Mouse (Mus musculus): ENCODE data around the gene Spag6. TPM values are rescaled to one million over a fixed set of nuclear protein-coding genes. Genes with fewer than 3 reads are reported as not detected.

The Spag6 gene
- total RNA-seq, 2 experiments from 2014 or later: 0.56 to 0.57 TPM

GRCm38 (mm10) chr2:18688286-18688685, 5.5 kb upstream of the Spag6 start:
- no peak for DNase-seq

- DNase-seq: peak; percentile 84
Measured at GRCm38 (mm10) chr2:18688708-18689063, 5.1 kb upstream of the Spag6 start.

- DNase-seq: peak; percentile 46
Measured at GRCm38 (mm10) chr2:18689064-18689921, 4.5 kb upstream of the Spag6 start.

- DNase-seq: peak; percentile 33
Measured at GRCm38 (mm10) chr2:18690055-18690691, 3.7 kb upstream of the Spag6 start.

- DNase-seq: no peak
Measured at GRCm38 (mm10) chr2:18690756-18691155, 3.1 kb upstream of the Spag6 start.

GRCm38 (mm10) chr2:18692031-18692430, 1.8 kb upstream of the Spag6 start:
- DNase-seq: no peak

GRCm38 (mm10) chr2:18692548-18692947, 1.3 kb upstream of the Spag6 start:
- DNase-seq: no peak

- DNase-seq: no peak
Measured at GRCm38 (mm10) chr2:18693491-18693870, 351 bp upstream of the Spag6 start.

- DNase-seq: no peak
Measured at GRCm38 (mm10) chr2:18694611-18694950, 749 bp downstream of the Spag6 start.

GRCm38 (mm10) chr2:18695163-18695562, 1.3 kb downstream of the Spag6 start:
- DNase-seq: no peak

GRCm38 (mm10) chr2:18695629-18696150, 1.9 kb downstream of the Spag6 start:
- no peak for DNase-seq

- no peak for DNase-seq
Measured at GRCm38 (mm10) chr2:18697591-18698244, 3.9 kb downstream of the Spag6 start.

- DNase-seq: peak; percentile 20
Measured at GRCm38 (mm10) chr2:18698663-18699385, 5.0 kb downstream of the Spag6 start.

GRCm38 (mm10) chr2:18699401-18699990, 5.7 kb downstream of the Spag6 start:
- DNase-seq: no peak

GRCm38 (mm10) chr2:18710356-18710755, 16.5 kb downstream of the Spag6 start:
- DNase-seq: no peak

- DNase-seq: no peak
Measured at GRCm38 (mm10) chr2:18713071-18713470, 19.2 kb downstream of the Spag6 start.

- DNase-seq: no peak
Measured at GRCm38 (mm10) chr2:18714337-18714736, 20.5 kb downstream of the Spag6 start.

GRCm38 (mm10) chr2:18718521-18718920, 24.7 kb downstream of the Spag6 start:
- DNase-seq: no peak

GRCm38 (mm10) chr2:18722208-18722830, 28.5 kb downstream of the Spag6 start:
- DNase-seq: no peak

- DNase-seq: no peak
Measured at GRCm38 (mm10) chr2:18724462-18724861, 30.6 kb downstream of the Spag6 start.

- DNase-seq: no peak
Measured at GRCm38 (mm10) chr2:18725880-18726279, 32.0 kb downstream of the Spag6 start.

- no peak for DNase-seq
Measured at GRCm38 (mm10) chr2:18731718-18732117, 37.9 kb downstream of the Spag6 start.
